Mouse (Mus musculus): ENCODE results near the gene Trim24. TPM values are rescaled to one million over a fixed set of nuclear protein-coding genes. Genes with fewer than 3 reads are reported as not detected.
"Not testable (repeated sequence)": the region's sequence is repeated elsewhere in the genome, so short reads cannot be mapped to it uniquely, and the experiment has no call there.

Gene Trim24
- 10 to 100 TPM; 31.5 to 33.7 TPM for total RNA-seq (2021)
- 12.7 and 14.7 TPM in 2 replicates for polyA plus RNA-seq (2012; rRNA removed)
- long read RNA-seq, full-length matches to known transcripts, result 10 of 14 reads
- long read RNA-seq, partial matches to known transcripts, result 4 of 14 reads
- long read RNA-seq, other reads (novel, unspliced or antisense), result 0 of 14 reads

- DNase-seq, result peak; percentile 99
Observed at GRCm38 (mm10) chr6:37870245-37871136, at the start of gene Trim24. Gene Trim24 (plus strand): TSS chr6:37870811.

- DNase-seq, result no peak
Observed at GRCm38 (mm10) chr6:37821531-37822051, 49.0 kb upstream of the Trim24 start.

GRCm38 (mm10) chr6:37822390-37822789, 48.2 kb upstream of the Trim24 start:
- DNase-seq, result no peak

- DNase-seq, result no peak
Observed at GRCm38 (mm10) chr6:37823731-37824130, 46.9 kb upstream of the Trim24 start.

GRCm38 (mm10) chr6:37825331-37826115, 45.1 kb upstream of the Trim24 start:
- DNase-seq, result not testable (repeated sequence)

GRCm38 (mm10) chr6:37828955-37829354, 41.7 kb upstream of the Trim24 start:
- no peak for DNase-seq

- DNase-seq, result no peak
Observed at GRCm38 (mm10) chr6:37829631-37830030, 41.0 kb upstream of the Trim24 start.

GRCm38 (mm10) chr6:37833691-37834090, 36.9 kb upstream of the Trim24 start:
- DNase-seq, result no peak

GRCm38 (mm10) chr6:37836951-37837565, 33.6 kb upstream of the Trim24 start:
- not testable (repeated sequence) for DNase-seq

GRCm38 (mm10) chr6:37842779-37843605, 27.6 kb upstream of the Trim24 start:
- no peak for DNase-seq

- no peak for DNase-seq
Observed at GRCm38 (mm10) chr6:37843647-37844273, 26.9 kb upstream of the Trim24 start.

GRCm38 (mm10) chr6:37844947-37845346, 25.7 kb upstream of the Trim24 start:
- DNase-seq, result not testable (repeated sequence)

- not testable (repeated sequence) for DNase-seq
Observed at GRCm38 (mm10) chr6:37847531-37847930, 23.1 kb upstream of the Trim24 start.

- no peak for DNase-seq
Observed at GRCm38 (mm10) chr6:37851352-37851751, 19.3 kb upstream of the Trim24 start.

- DNase-seq, result no peak
Observed at GRCm38 (mm10) chr6:37853289-37853688, 17.3 kb upstream of the Trim24 start.

GRCm38 (mm10) chr6:37855384-37855783, 15.2 kb upstream of the Trim24 start:
- no peak for DNase-seq

GRCm38 (mm10) chr6:37856300-37856699, 14.3 kb upstream of the Trim24 start:
- not testable (repeated sequence) for DNase-seq

GRCm38 (mm10) chr6:37857196-37857874, 13.3 kb upstream of the Trim24 start:
- no peak for DNase-seq

GRCm38 (mm10) chr6:37858126-37858525, 12.5 kb upstream of the Trim24 start:
- no peak for DNase-seq

GRCm38 (mm10) chr6:37862893-37863292, 7.7 kb upstream of the Trim24 start:
- no peak for DNase-seq

Measured in adrenal gland, adult 2 months (tissue).